In the genomic region with DNA sequence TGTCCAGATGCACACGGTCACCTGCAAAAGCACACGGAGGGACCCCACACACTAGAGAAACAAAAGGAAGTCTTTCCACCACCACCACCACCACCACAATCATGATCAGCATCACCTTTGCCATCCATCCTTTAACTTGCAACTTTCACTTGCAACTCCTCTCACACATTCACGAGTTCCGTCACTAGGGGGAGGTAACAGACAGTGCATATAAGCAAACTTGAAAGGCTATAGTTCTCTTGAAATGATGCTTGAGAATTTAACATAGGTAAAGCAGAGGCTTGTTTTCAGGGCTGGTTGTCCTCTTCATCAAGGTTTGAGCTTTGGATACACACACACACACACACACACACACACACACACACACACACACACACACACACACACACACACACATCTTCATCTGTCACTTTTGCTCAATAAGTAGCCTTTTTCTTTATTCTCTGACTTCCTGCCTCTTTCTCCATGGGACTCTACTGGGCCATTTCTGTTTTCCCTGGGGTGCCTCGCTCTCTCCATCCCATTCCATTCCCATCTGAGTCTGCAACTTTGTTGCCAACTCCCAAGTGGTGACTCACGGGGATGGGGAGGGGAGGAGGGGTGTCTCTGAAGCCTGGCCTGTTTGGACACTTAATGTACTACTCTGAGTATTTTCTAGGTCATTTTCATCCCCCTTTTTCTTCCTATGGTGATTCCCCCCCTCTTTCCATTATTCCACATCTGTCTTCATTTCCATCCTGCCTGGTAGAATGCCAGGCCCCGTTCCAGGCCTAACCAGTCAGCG, we compare ENCODE assay signal across 8 mouse cellular contexts.
DNase-seq lines count a peak whose midpoint lies in the region; ATAC-seq and TF ChIP-seq lines count a peak whose summit lies in the region.

No protein-coding gene starts in this region.

- no peak overlapping the region for H3K27ac ChIP-seq in thymus, adult 2 months (ENCODE audit: control insufficient read depth, insufficient read depth, low read length)
- H3K27ac ChIP-seq in limb, embryonic 14.5 days (replicated peaks; ENCODE audit: low read depth, low read length) = no peak overlapping the region
- H3K27ac ChIP-seq in neural tube, embryonic 14.5 days (ENCODE audit: low read depth, low read length) = no peak overlapping the region

- H3K36me3 ChIP-seq in thymus, adult 2 months (ENCODE audit: control insufficient read depth, insufficient read depth, low read length) = no peaks in the 10 kb centered on the region
- H3K36me3 ChIP-seq in limb, embryonic 14.5 days (ENCODE audit: control insufficient read depth, insufficient read depth, low read length) = no peaks in the 10 kb centered on the region
- no peaks in the 10 kb centered on the region for H3K36me3 ChIP-seq in neural tube, embryonic 14.5 days (ENCODE audit: control insufficient read depth, insufficient read depth, low read length)

- peak; percentile 39 for DNase-seq in thymus, adult 2 months
- DNase-seq in thymus, adult 18-20 months = no peak
- peak; percentile 77 for DNase-seq in forelimb bud, embryonic 11.5 days (ENCODE audit: low read depth, low spot score)
- DNase-seq in induced T-regulatory cell, adult 2 months (ENCODE audit: low read depth) = peak; percentile 52
- DNase-seq in limb, embryonic 14.5 days (ENCODE audit: low spot score) = peak; percentile 82

- no peaks in the 10 kb centered on the region for H3K4me1 ChIP-seq in thymus, adult 2 months (replicated peaks; ENCODE audit: control insufficient read depth, insufficient read depth, low read length)
- peaks cover 12% of the 10 kb centered on the region for H3K4me1 ChIP-seq in limb, embryonic 14.5 days (ENCODE audit: control insufficient read depth, insufficient read depth, low read length)
- H3K4me1 ChIP-seq in neural tube, embryonic 14.5 days (ENCODE audit: control insufficient read depth, insufficient read depth, low read length) = no peaks in the 10 kb centered on the region

- H3K9me3 ChIP-seq in limb, embryonic 14.5 days (ENCODE audit: control insufficient read depth, low read length) = no peaks in the 10 kb centered on the region
- no peaks in the 10 kb centered on the region for H3K9me3 ChIP-seq in neural tube, embryonic 14.5 days (ENCODE audit: control insufficient read depth, low read length)

- no peak overlapping the region for H3K4me3 ChIP-seq in thymus, adult 2 months (ENCODE audit: control insufficient read depth, insufficient read depth, low read length)
- H3K4me3 ChIP-seq in limb, embryonic 14.5 days (replicated peaks; ENCODE audit: low read length) = no peak overlapping the region
- no peak overlapping the region for H3K4me3 ChIP-seq in neural tube, embryonic 14.5 days (ENCODE audit: low read depth, low read length)

- no peaks in the 10 kb centered on the region for H3K27me3 ChIP-seq in thymus, adult 2 months (ENCODE audit: control insufficient read depth, insufficient read depth, low read length)
- H3K27me3 ChIP-seq in limb, embryonic 14.5 days (ENCODE audit: control insufficient read depth, insufficient read depth, low read length) = no peaks in the 10 kb centered on the region
- H3K27me3 ChIP-seq in neural tube, embryonic 14.5 days (ENCODE audit: control insufficient read depth, insufficient read depth, low read length) = no peaks in the 10 kb centered on the region

- TF ChIP-seq POLR2A in thymus, adult 2 months (IDR thresholded peaks at IDR 0.05; ENCODE audit: control insufficient read depth, extremely low read depth, insufficient read depth, low read length, poor library complexity) = no peak
- no peak for TF ChIP-seq POLR2A in limb, embryonic 14.5 days (IDR thresholded peaks at IDR 0.05; ENCODE audit: borderline replicate concordance, extremely low read depth, insufficient read depth, insufficient read length)

- H3K4me2 ChIP-seq in limb, embryonic 14.5 days (replicated peaks; ENCODE audit: low read depth, low read length, severe bottlenecking) = no peak overlapping the region
- H3K4me2 ChIP-seq in neural tube, embryonic 14.5 days (ENCODE audit: low read depth, low read length) = no peak overlapping the region

- TF ChIP-seq CTCF in thymus, adult 2 months (IDR thresholded peaks at IDR 0.05; ENCODE audit: borderline replicate concordance, control insufficient read depth, extremely low read depth, insufficient read depth, low read length, poor library complexity) = no peak

- no peak overlapping the region for H3K9ac ChIP-seq in limb, embryonic 14.5 days (ENCODE audit: low read depth, low read length, severe bottlenecking)
- no peak overlapping the region for H3K9ac ChIP-seq in neural tube, embryonic 14.5 days (replicated peaks; ENCODE audit: low read depth, low read length)

- ATAC-seq in cerebellum, adult (ENCODE audit: insufficient number of reproducible peaks, low FRiP score, low TSS enrichment) = 0 out of 2 replicates have a peak, but pooled peaks have one; percentile 33
- ATAC-seq in limb, embryonic 14.5 days (ENCODE audit: low FRiP score, low read depth) = peak; percentile 51; the same call in 1 of the 2 replicates
- ATAC-seq in neural tube, embryonic 14.5 days (ENCODE audit: low read depth) = peak; percentile 82
- ATAC-seq in erythroblast, adult 5-6 weeks (replicated peaks; ENCODE audit: low FRiP score, poor library complexity, severe bottlenecking) = no peak

- 59% methylated on average over 8 of the region's 8 CpGs for WGBS in thymus, adult 2 months
- WGBS in limb, embryonic 14.5 days = 48% methylated on average over 8 of the region's 8 CpGs
- WGBS in neural tube, embryonic 14.5 days = 48% methylated on average over 8 of the region's 8 CpGs

Comparison
In these comparisons a context has a peak if more than half of its experiments do, and no peak if none do; other contexts are left out.
1. DNase-seq: peak in thymus, adult 2 months (single experiment), forelimb bud, embryonic 11.5 days (single experiment), induced T-regulatory cell, adult 2 months (single experiment) and limb, embryonic 14.5 days (single experiment); none in thymus, adult 18-20 months (0 of 2).